Mouse (Mus musculus) small intestine, adult 2 months (tissue): ENCODE measurements around the gene Nsun2. TPM values are rescaled to one million over a fixed set of nuclear protein-coding genes. Genes with fewer than 3 reads are reported as not detected.

Source experiments
- H3K27ac ChIP-seq: fragments of 200-500 bp; 2 replicates; pipeline ENCODE4 v1.5.1; 2012; ENCODE audit warnings: low read depth, low read length, control low read depth, inconsistent platforms; ENCODE audit not compliant: insufficient read depth
- H3K27me3 ChIP-seq: fragments of 200-500 bp; 2 replicates; pipeline ENCODE4 v1.6.1; 2012; ENCODE audit warnings: mild to moderate bottlenecking, moderate library complexity, low read length, inconsistent platforms; ENCODE audit not compliant: control insufficient read depth, insufficient read depth
- H3K36me3 ChIP-seq: fragments of 200-500 bp; 2 replicates; pipeline ENCODE4 v1.6.1; 2012; ENCODE audit warnings: mild to moderate bottlenecking, low read length, control low read depth, inconsistent platforms; ENCODE audit not compliant: control insufficient read depth, insufficient read depth
- H3K4me1 ChIP-seq: fragments of 200-500 bp; 2 replicates; pipeline ENCODE4 v1.6.1; 2012; ENCODE audit warnings: low read length, inconsistent platforms, mixed read lengths; ENCODE audit not compliant: control insufficient read depth, insufficient read depth, insufficient read length
- H3K4me3 ChIP-seq: fragments of 200-500 bp; 2 replicates; pipeline ENCODE4 v1.5.1; 2012; ENCODE audit warnings: low read depth, mild to moderate bottlenecking, control low read depth, inconsistent platforms, low read length, moderate library complexity
- CTCF ChIP-seq: fragments of 200-500 bp; IDR thresholded peaks from 2 replicates; pipeline ENCODE4 v1.5.1; 2012; ENCODE audit warnings: low read depth, mild to moderate bottlenecking, control low read depth, inconsistent platforms, low read length, moderate library complexity, mixed read lengths; ENCODE audit not compliant: insufficient replicate concordance, insufficient read length; ENCODE audit errors: extremely low read depth
- POLR2A ChIP-seq: fragments of 200-500 bp; IDR thresholded peaks from 2 replicates; pipeline ENCODE4 v1.6.1; 2012; ENCODE audit warnings: low read depth, mild to moderate bottlenecking, control low read depth, inconsistent platforms, low read length, moderate library complexity
- WGBS: fragments of 180-500 bp; shearing (Covaris S2); methylation state at CpG from one replicate; pipeline ENCODE4 v1.1.7; 2018; 5-methylcytosine and 5-hydroxymethylcytosine counted together
- polyA plus RNA-seq: library from polyadenylated mRNA; depleted of rRNA; stranded (reverse); fragments of >200 nt; gene quantifications from 2 replicates; pipeline ENCODE4 v1.2.3, GENCODE M21; 2012

Gene Nsun2
- polyA plus RNA-seq, 1 experiment = 26.6 TPM

DNA sequence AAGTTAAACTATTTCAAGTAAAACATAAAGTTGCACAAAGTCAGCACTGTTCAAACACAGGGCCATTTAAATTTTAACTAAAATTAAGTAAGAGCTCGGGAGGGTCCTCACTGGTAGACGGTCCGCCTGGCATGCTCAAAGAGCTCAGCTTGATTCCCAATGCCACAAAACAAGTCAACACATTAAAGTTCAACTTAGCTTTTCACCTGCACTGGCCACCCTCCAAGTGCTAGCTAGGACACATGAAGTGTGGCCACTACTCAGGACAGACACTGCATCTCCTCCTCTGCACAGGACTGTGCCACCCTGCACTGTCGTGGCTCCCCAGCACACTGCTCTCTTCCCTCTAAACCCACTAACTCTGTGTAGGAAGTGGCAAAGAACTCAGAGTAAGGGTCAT lies 7.7 kb upstream of the Nsun2 start:
- Histone ChIP-seq H3K4me1 (peaks cover 12% of the 10 kb centered on the region), H3K4me3 (no peak overlapping the region), H3K36me3 (no peaks in the 10 kb centered on the region), H3K27me3 (no peaks in the 10 kb centered on the region), H3K27ac (no peak overlapping the region)
- TF ChIP-seq CTCF (no peak), POLR2A (no peak)
- WGBS = 60% methylated on average over 4 of the region's 4 CpGs

DNA sequence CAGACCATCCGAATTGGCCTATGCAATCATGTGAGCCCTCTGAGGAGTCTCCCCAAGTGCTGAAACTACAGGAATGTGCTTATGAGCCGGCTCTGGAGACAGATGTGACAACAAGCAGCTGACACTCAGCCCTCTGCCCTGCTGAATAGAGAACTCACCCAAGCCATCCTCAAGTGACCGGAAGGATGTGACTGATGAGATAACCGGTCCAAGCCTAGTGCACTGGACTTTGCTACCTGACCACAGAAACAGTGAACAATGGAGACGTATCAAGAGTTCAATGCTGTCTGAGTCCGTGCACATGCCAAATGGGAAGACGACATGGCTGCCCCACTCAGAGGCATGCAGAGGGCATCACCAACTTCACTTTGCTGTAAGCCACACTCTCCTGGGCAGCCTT lies 5.0 kb upstream of the Nsun2 start:
- 65% methylated on average over 7 of the region's 7 CpGs for WGBS
- Histone ChIP-seq H3K27ac (no peak overlapping the region), H3K36me3 (no peaks in the 10 kb centered on the region), H3K4me3 (no peak overlapping the region), H3K27me3 (no peaks in the 10 kb centered on the region), H3K4me1 (peaks cover 27% of the 10 kb centered on the region)
- no peak for TF ChIP-seq POLR2A
- no peak for TF ChIP-seq CTCF

- Histone ChIP-seq H3K4me1 (peaks cover 27% of the 10 kb centered on the region), H3K36me3 (no peaks in the 10 kb centered on the region), H3K4me3 (no peak overlapping the region), H3K27me3 (no peaks in the 10 kb centered on the region), H3K27ac (no peak overlapping the region)
- 66% methylated on average over 3 of the region's 3 CpGs for WGBS
- no peak for TF ChIP-seq CTCF
- no peak for TF ChIP-seq POLR2A
These were observed 3.4 kb upstream of the Nsun2 start for GRCm38 (mm10) chr13:69530156-69530555.

DNA sequence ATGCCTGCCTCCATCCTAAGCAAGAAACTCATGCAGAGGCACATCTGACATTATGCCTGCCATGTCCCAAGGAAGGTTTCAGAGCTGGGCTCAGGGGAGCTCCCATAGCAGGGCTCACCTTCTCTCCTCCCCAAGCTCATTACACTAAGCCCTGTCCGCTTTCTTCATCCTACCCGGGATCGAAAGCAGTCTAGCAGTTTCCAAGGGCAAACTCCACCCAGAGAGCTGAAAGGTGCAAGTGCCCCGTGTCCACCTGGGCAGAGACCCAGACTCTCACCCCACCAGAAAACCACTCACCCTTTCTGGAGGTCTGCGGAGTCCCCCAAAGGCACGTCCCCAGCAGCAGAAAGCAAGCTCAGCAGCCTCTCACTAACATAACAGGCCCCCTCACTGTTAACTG lies 2.6 kb upstream of the Nsun2 start:
- Histone ChIP-seq H3K4me3 (no peak overlapping the region), H3K36me3 (no peaks in the 10 kb centered on the region), H3K27ac (no peak overlapping the region), H3K27me3 (no peaks in the 10 kb centered on the region), H3K4me1 (peaks cover 27% of the 10 kb centered on the region; the same call in 1 of the 2 replicates)
- TF ChIP-seq POLR2A = no peak
- TF ChIP-seq CTCF = no peak
- WGBS = 62% methylated on average over 6 of the region's 6 CpGs

DNA sequence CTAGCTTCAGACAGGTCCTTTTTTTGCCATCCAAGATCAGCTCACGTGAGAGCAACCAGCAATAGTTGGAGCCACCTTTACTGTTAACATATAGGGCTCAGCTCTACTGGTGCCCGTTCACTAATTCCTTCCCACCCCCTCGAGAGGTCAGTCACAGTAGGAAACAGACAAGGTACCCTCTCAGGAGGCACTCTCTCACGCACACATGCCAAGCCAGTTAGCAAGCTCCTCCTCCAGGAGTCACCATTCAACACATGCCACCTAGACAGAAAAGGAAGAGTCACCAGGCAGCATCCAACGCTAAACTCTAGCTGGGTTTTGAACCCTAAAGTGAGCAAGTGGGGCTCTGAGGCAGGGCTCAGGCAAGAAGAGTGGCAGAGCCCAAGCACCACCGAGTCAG lies 2.1 kb upstream of the Nsun2 start:
- 31% methylated on average over 6 of the region's 6 CpGs for WGBS
- H3K36me3 ChIP-seq = no peaks in the 10 kb centered on the region
- H3K27me3 ChIP-seq = no peaks in the 10 kb centered on the region
- TF ChIP-seq CTCF (no peak), POLR2A (no peak)
- H3K4me3 ChIP-seq = peak overlapping the region; percentile 16
- no peak overlapping the region for H3K27ac ChIP-seq
- peaks cover 27% of the 10 kb centered on the region; the same call in 1 of the 2 replicates for H3K4me1 ChIP-seq

DNA sequence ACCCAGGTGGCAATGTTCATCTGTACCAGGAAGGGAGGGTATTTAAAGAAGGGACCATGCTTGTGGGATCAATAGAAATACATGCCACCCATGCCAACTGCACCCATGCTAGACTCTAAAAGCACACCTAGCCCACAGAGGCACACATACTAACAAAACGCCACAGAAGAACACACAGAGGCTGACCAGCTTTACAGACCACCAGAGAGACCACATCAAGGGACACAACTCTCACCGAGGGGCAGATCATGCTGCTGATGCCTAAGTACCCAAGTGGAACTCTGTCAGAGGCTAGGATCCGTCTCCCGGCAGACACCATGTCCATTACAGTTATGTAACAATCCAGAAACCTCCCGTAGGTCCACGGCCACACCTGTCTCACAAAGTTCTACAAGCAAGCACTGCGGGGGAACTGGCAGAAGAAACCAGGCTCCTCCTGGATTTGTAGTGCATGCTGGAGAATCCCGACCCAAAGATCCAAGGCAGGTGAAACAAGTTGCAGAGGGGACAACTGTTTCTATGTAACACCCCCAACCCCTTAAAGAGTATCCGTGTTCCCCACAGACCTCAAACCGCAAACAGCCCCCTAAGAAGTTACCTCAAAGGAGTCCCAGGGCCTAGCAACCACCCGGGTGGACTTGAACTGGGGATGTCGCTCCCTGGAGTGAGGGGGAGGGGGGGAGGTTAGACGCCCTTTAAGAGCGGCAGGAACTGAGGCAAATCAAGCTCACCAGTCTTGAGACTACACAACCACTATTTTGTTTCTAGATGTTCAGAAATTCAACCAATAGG lies 1.2 kb upstream of the Nsun2 start:
- 9% methylated on average over 14 of the region's 14 CpGs for WGBS
- no peak overlapping the region for H3K27ac ChIP-seq
- no peaks in the 10 kb centered on the region for H3K36me3 ChIP-seq
- H3K4me3 ChIP-seq = peak overlapping the region; percentile 56
- TF ChIP-seq POLR2A = peak; percentile 32; the same call in 1 of the 2 replicates
- no peak for TF ChIP-seq CTCF
- no peaks in the 10 kb centered on the region for H3K27me3 ChIP-seq
- peaks cover 27% of the 10 kb centered on the region; the same call in 1 of the 2 replicates for H3K4me1 ChIP-seq

GRCm38 (mm10) chr13:69532893-69533404 lies 597 bp upstream of the Nsun2 start:
- peak overlapping the region; percentile 60 for H3K27ac ChIP-seq
- 3% methylated on average over 9 of the region's 9 CpGs for WGBS
- TF ChIP-seq CTCF = no peak
- no peak for TF ChIP-seq POLR2A

More at GRCm38 (mm10) chr13:69532893-69533404, 597 bp upstream of the Nsun2 start:
- Histone ChIP-seq H3K4me1 (peaks cover 27% of the 10 kb centered on the region; the same call in 1 of the 2 replicates), H3K4me3 (peak overlapping the region; percentile 93), H3K27me3 (no peaks in the 10 kb centered on the region), H3K36me3 (no peaks in the 10 kb centered on the region)
